Mouse (Mus musculus) gastrocnemius, postnatal 14 days (tissue): ENCODE data around the gene Gm20772. TPM values are rescaled to one million over a fixed set of nuclear protein-coding genes. Genes with fewer than 3 reads are reported as not detected.
"Not testable (repeated sequence)": the region's sequence is repeated elsewhere in the genome, so short reads cannot be mapped to it uniquely, and the experiment has no call there.

Experiments used
- DNase-seq: peaks from one replicate; pipeline ENCODE4 v3.0.0; 2021; ENCODE audit warnings: mixed read lengths
- intact Hi-C: fragments of 180-260 bp; cut with DNase I; formaldehyde crosslinking; loops from one replicate; pipeline ENCODE4 v1.15.1; 2025; ENCODE audit warnings: low total_unique reads
- long read RNA-seq, 2 experiments: library from polyadenylated mRNA; stranded (forward); transcript quantifications; one replicate each; pipeline ENCODE4 v2.0.0; 2021
- total RNA-seq, 2 experiments: library from RNA; stranded (reverse); gene quantifications; 2 replicates each; pipeline ENCODE4 v1.2.3; 2021

Gene Gm20772
- total RNA-seq: not detected
- long read RNA-seq, experiment 1: 0 reads
- long read RNA-seq, experiment 2: 0 reads

DNA sequence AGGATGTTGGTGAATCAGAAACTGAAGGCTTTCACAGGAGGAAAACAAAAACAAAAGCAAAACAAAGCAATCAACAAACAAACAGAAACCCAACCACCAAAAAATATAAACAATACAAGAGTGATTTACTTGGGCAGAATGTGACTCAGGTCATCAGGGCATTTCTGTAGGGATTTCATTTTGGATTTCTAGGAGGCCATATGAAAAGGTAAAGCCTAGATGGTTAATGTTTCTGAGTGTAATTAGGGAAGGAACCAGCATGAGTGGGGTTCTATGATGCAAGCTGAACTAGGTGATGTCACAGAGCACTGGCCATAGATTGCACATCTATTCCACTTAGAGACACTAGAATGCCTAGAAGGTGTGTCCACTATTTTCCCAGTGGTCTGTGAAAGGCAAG, at the start of gene Gm20772, which contains the start of gene Gm20831:
TSS of gene Gm20772 (plus strand) at position 301 of the 400 bp plus-strand sequence.
TSS of gene Gm20831 (plus strand) at position 301 of the 400 bp plus-strand sequence.
- intact Hi-C loops: not testable (repeated sequence)

DNA sequence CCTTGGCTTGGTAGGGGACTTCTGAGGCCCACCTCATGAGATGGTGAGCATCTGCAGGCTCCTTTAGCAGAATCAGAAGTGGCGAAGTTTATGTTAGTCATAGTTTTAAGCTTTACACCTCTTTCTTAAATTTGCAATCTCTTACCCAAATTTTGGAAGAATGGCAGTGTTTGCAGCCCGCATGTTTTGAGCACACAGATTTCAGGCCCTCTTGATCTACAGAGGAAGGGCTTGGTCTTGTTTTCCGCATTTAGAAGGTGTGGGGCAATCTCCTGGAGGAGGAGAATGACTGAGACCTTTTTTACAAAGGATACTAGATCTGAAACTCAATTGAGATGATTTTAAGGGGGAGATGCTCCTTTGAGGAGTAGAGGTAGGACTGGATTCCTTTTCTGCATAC, 28.4 kb upstream of the Gm20772 start, which contains the start of gene Gm21904:
TSS of gene Gm21904 (minus strand) at position 101 of the 400 bp plus-strand sequence.
- DNase-seq, intact Hi-C loops: not testable (repeated sequence)

More for the DNA sequence above, at the start of gene Gm20772, which contains the start of gene Gm20831:
- DNase-seq: not testable (repeated sequence)

Other genes with a start within 250 kb of the Gm20772 start
- gene Gm21904, start 28.5 kb upstream of the Gm20772 start, total RNA-seq: not detected
- gene Gm20831, start within 50 bp of the Gm20772 start, total RNA-seq: not detected
- gene Srsy, start 62.6 kb downstream of the Gm20772 start, total RNA-seq: not detected
- not detected for gene Gm21764, start 187.1 kb downstream of the Gm20772 start, total RNA-seq
- gene Ssty1, start 214.4 kb downstream of the Gm20772 start, total RNA-seq: not detected